Mouse (Mus musculus): Measurements from ENCODE around the gene Bri3bp.
"Not testable (repeated sequence)": the region's sequence is repeated elsewhere in the genome, so short reads cannot be mapped to it uniquely, and the experiment has no call there.

- not testable (repeated sequence) for TF ChIP-seq EP300 (optimal IDR thresholded peaks at IDR 0.05); CTCF (IDR thresholded peaks at IDR 0.05; ENCODE audit: low read depth)
Observed at GRCm38 (mm10) chr5:125392176-125392575, 49.2 kb upstream of the Bri3bp start.

Data from stomach, postnatal 0 days (tissue).